Mouse (Mus musculus) erythroblast, embryonic 14.5 days (primary cell): Measurements from ENCODE around the gene Nxph3. TPM values are rescaled to one million over a fixed set of nuclear protein-coding genes. Genes with fewer than 3 reads are reported as not detected.

Experiments
- H3K27me3 ChIP-seq: 2 replicates; pipeline ENCODE4 v1.6.1; 2012; ENCODE audit warnings: inconsistent platforms; ENCODE audit not compliant: control insufficient read depth
- H3K36me3 ChIP-seq: 2 replicates; pipeline ENCODE4 v1.6.1; 2012; ENCODE audit warnings: mild to moderate bottlenecking, inconsistent platforms; ENCODE audit not compliant: control insufficient read depth
- H3K4me1 ChIP-seq: 2 replicates; pipeline ENCODE4 v1.6.1; 2012; ENCODE audit warnings: inconsistent platforms; ENCODE audit not compliant: control insufficient read depth
- H3K4me3 ChIP-seq: replicated peaks from 2 replicates; pipeline ENCODE3; 2012; ENCODE audit warnings: moderate library complexity, mild to moderate bottlenecking, inconsistent platforms
- H3K9me3 ChIP-seq: 2 replicates; pipeline ENCODE4 v1.6.1; 2012; ENCODE audit warnings: low read length, inconsistent platforms, mixed read lengths; ENCODE audit not compliant: control insufficient read depth
- GATA1 ChIP-seq: IDR thresholded peaks from 2 replicates; pipeline ENCODE4 v1.6.1; 2012; ENCODE audit warnings: low read length, inconsistent platforms, mixed read lengths
- TAL1 ChIP-seq: IDR thresholded peaks from 3 replicates; pipeline ENCODE4 v1.6.1; 2012; ENCODE audit warnings: low read length, inconsistent platforms, mixed read lengths
- polyA plus RNA-seq: library from polyadenylated mRNA; stranded (reverse); fragments of >175 nt; gene quantifications from 2 replicates; pipeline ENCODE4 v1.2.3, GENCODE M21; 2012

Gene Nxph3
- polyA plus RNA-seq, 1 experiment = not detected

DNA sequence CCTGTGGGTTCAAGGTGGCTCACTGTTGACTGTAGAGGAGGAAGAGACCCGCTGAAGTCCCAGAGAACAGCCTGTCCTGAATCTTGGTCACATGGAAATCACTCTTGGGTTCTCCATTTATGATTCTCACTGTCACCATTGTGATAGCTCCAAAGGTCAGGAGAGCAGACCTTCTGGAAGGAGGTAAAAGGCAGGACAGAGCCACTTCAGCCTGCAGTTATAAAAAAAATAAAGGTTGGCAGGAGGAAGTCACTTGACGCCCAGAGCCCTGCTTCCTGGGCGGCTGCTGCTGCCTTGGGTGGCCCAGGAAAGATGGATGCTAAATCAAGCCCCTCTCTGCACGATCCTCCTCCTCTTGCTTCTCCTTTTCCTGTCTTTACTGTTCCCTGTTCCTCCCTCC lies 14.0 kb downstream of the Nxph3 start:
- H3K9me3 ChIP-seq = no peaks in the 10 kb centered on the region
- H3K27me3 ChIP-seq = 0 out of 2 replicates have a peak, but pooled peaks cover 2% of the 10 kb centered on the region
- H3K36me3 ChIP-seq = peaks cover 9% of the 10 kb centered on the region
- no peak overlapping the region for H3K4me3 ChIP-seq
- TF ChIP-seq TAL1 (no peak), GATA1 (no peak)
- no peaks in the 10 kb centered on the region for H3K4me1 ChIP-seq

DNA sequence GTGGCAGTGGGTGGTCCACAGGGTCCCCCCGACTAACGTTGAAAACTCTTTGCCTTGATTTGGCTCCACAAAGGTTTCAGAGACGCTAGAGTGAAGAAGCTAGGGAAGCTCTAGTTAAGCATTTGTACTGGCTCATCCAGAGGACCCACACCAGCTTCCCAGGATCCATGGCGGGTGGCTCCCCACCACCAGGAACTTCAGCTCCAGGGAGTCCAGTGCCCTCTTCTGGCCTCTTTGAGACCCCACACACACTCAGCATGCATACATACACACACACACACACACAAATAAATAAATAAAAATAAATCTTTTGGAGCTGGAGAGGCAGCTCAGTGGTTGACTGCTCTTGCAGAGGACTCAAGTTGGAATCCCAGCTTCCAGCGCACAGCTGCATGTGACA lies 16.4 kb downstream of the Nxph3 start:
- H3K9me3 ChIP-seq = no peaks in the 10 kb centered on the region

DNA sequence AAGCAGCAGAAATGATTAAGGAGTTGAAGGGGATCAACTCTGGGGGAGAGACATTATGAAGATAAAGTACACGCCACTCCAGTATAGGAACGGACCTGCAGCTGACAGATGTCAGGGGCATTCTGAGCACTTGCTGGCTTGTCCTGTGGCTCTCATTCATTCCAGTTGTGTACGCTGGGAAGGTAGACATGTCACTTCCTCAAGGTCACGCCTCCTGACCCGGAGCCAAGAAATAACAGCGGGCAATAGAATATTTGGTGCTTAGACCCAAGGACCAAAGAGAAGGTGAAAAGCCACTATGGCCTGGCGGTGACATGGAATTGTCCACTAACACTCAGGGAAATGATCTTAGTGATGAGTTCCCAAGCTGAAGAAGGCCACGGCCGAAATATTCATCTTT lies 18.5 kb downstream of the Nxph3 start:
- no peak overlapping the region for H3K4me3 ChIP-seq
- H3K27me3 ChIP-seq = no peaks in the 10 kb centered on the region
- H3K36me3 ChIP-seq = peaks cover 52% of the 10 kb centered on the region
- no peaks in the 10 kb centered on the region for H3K9me3 ChIP-seq
- no peaks in the 10 kb centered on the region for H3K4me1 ChIP-seq
- no peak for TF ChIP-seq TAL1
- no peak for TF ChIP-seq GATA1

More for the DNA sequence above, 16.4 kb downstream of the Nxph3 start:
- Histone ChIP-seq H3K27me3 (0 out of 2 replicates have a peak, but pooled peaks cover 1% of the 10 kb centered on the region), H3K36me3 (peaks cover 34% of the 10 kb centered on the region), H3K4me3 (no peak overlapping the region), H3K4me1 (no peaks in the 10 kb centered on the region)
- TF ChIP-seq GATA1 (no peak), TAL1 (no peak)

DNA sequence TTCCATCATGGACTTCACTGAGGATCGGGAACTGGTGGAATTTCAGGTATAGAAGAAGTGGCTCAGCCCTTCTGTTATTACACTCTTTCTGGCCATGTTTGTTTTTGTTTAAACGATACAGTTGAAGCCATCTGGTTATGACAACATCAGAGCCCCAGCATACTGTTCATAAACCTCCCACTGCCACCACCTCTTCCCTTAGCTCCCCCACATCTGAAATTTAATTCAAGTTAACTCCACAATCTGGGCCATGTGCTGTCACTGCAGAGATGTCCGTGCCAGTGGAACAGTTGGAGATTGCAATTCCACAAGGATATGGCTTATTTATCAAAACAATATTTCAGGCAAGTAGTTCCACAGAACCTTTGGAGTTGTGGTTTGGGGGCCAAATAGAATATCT lies 20.0 kb downstream of the Nxph3 start:
- H3K27me3 ChIP-seq = no peaks in the 10 kb centered on the region
- H3K4me3 ChIP-seq = no peak overlapping the region
- TF ChIP-seq GATA1 (no peak), TAL1 (no peak)
- no peaks in the 10 kb centered on the region for H3K4me1 ChIP-seq
- H3K36me3 ChIP-seq = peaks cover 67% of the 10 kb centered on the region
- H3K9me3 ChIP-seq = no peaks in the 10 kb centered on the region

DNA sequence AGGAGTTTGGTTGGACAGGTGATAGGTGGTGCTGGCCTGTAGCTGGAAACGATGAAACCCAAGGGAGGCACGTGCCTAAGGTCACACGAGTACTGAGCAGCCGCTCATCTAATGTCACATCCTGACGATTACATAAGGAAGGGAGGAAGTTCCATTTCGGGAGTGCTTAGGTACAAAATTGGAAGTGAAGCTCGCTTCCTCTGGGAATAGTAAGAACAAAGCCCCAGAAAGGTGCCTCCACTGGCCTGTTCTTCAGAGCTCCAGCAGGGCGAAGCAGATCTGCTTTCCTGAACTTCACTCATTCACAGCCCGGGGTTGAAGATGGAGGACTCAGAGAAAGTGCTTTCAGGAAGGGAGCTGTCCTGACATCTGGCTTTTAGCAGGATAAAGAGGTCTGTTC lies 20.4 kb downstream of the Nxph3 start:
- TF ChIP-seq GATA1 = no peak
- no peak for TF ChIP-seq TAL1
- no peaks in the 10 kb centered on the region for H3K9me3 ChIP-seq
- H3K4me3 ChIP-seq = no peak overlapping the region
- H3K36me3 ChIP-seq = peaks cover 72% of the 10 kb centered on the region
- no peaks in the 10 kb centered on the region for H3K4me1 ChIP-seq
- no peaks in the 10 kb centered on the region for H3K27me3 ChIP-seq

DNA sequence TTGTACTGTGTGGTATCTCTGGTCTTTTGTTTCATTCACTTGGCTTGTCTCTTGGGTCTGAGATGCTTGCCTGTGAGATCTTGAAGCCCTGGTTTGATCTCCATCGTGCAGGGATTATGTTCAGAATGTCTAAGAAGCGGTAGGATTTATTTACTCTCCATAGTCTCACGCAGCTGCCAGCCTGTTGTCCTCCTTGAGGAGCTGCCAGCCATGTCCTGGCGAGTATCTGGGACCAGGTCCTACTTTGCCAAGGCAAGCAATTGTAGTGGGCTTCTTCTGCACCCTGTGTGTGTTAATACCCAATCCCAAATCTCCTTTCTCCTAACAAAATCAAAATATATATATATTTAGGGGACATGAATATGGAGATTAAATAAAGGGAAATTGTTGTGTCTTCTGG lies 21.4 kb downstream of the Nxph3 start:
- Histone ChIP-seq H3K4me1 (no peaks in the 10 kb centered on the region), H3K9me3 (no peaks in the 10 kb centered on the region), H3K27me3 (no peaks in the 10 kb centered on the region), H3K4me3 (no peak overlapping the region), H3K36me3 (peaks cover 81% of the 10 kb centered on the region)
- TF ChIP-seq TAL1 = no peak

DNA sequence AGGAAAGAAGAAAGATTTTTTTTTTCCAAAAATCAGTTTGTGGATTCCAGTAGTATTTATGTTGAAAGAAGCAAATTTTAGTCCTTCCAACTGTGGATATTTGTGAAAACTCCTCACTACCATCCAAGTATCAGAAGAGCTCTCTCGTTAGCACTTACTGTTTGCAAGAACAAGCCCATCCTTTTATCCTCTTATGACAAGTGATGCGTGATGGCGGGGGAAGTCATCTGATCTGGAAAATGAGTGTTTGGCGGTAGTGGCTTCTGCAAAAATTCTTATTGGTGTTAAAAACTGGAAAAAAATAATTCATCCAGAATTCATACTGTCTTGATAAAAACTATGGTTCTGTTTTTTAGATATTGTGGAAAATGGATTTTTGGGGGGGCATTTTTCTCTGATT lies 22.1 kb downstream of the Nxph3 start:
- peaks cover 85% of the 10 kb centered on the region for H3K36me3 ChIP-seq
- no peaks in the 10 kb centered on the region for H3K4me1 ChIP-seq
- TF ChIP-seq TAL1 (no peak), GATA1 (no peak)

DNA sequence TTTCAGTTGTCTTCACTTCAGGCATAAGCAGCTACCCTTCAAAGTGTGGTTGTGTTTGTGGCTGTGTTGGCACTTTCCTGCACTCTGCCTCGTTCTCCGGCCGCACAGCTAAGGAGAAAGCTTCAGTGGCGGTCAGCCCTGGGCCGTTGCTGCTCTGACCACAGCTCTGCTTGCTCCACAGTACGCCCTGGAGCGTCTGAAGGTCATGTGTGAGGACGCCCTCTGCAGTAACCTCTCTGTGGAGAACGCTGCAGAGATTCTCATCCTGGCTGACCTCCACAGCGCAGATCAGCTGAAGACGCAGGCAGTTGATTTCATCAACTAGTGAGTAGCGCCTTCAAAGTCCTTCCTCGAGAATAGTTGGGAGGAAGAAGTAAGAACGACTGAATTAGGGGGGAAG lies 24.3 kb downstream of the Nxph3 start:
- Histone ChIP-seq H3K36me3 (peaks cover 96% of the 10 kb centered on the region), H3K9me3 (no peaks in the 10 kb centered on the region), H3K4me1 (no peaks in the 10 kb centered on the region), H3K4me3 (no peak overlapping the region), H3K27me3 (no peaks in the 10 kb centered on the region)
- TF ChIP-seq GATA1 (no peak), TAL1 (no peak)

More for the DNA sequence above, 22.1 kb downstream of the Nxph3 start:
- Histone ChIP-seq H3K27me3 (no peaks in the 10 kb centered on the region), H3K4me3 (no peak overlapping the region), H3K9me3 (no peaks in the 10 kb centered on the region)

DNA sequence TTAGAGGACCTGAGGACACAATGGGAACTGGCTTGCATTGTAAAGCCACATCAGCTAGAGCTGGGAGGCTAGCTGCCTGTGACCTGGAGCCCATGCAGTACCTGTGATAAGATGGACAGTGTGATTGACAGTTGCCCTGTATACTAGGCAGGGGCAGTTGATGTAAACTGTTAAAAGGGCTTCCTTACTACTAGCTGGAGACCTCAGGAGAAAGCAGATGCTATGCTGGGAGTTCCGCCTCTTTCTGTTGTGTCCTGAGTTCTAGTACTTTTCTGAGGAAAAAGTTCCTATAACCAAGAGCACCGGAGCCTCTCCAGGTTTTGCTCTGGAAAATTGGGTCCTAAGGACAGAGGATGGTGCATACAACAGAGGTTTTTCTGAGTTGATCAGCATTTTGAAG lies 27.1 kb downstream of the Nxph3 start:
- Histone ChIP-seq H3K36me3 (peaks cover 97% of the 10 kb centered on the region), H3K27me3 (no peaks in the 10 kb centered on the region), H3K4me1 (no peaks in the 10 kb centered on the region), H3K4me3 (no peak overlapping the region), H3K9me3 (no peaks in the 10 kb centered on the region)
- TF ChIP-seq TAL1 = no peak
- TF ChIP-seq GATA1 = no peak

DNA sequence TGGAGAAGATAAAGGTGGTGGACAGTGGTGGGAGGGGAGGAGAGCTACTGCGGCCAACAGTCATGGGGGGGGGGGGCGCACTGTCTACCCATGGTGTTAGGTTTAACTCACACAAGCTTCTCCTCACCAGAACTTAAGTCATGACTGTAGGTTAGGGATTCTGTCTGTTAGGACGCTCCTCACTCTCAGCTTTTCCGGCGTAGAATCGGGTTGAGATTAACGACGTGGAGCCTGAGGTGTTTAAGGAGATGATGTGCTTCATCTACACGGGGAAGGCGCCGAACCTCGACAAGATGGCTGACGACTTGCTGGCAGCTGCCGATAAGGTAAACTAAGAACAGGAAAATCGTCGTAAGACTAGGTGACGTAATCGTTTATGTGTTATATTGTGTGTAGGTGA lies 28.7 kb downstream of the Nxph3 start:
- H3K9me3 ChIP-seq = no peaks in the 10 kb centered on the region
- H3K4me1 ChIP-seq = no peaks in the 10 kb centered on the region
- no peak for TF ChIP-seq TAL1
- no peak for TF ChIP-seq GATA1
- no peaks in the 10 kb centered on the region for H3K27me3 ChIP-seq
- H3K36me3 ChIP-seq = peaks cover 97% of the 10 kb centered on the region
- no peak overlapping the region for H3K4me3 ChIP-seq
